Mouse (Mus musculus): Measurements from ENCODE around the gene G6pc3. TPM values are rescaled to one million over a fixed set of nuclear protein-coding genes. Genes with fewer than 3 reads are reported as not detected.

The G6pc3 gene
- polyA plus RNA-seq, 1 experiment from 2014 or later = 29.3 TPM

DNA sequence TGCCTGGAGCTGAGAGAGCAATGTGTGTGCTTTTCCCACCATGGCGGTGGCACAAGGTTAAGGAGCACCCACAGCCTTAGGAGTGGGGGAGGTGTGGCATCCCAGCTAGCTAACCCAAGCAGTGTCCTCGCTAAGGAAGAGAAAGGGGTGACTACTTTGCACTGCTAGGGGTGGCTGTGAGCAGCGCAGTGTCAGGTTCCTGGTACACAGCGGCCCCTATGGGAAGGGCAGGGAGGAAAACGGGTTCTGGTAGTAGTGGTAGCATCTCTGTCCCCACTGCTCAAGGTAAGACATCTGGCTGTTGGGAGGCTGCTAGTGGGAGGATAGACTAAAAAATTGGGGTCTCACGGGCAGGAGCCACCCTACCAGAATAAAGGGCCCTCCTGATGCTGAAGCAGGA lies 8.8 kb downstream of the G6pc3 start:
- Histone ChIP-seq H3K4me3 (ENCODE audit: low read depth, low read length) (no peak overlapping the region), H3K9ac (ENCODE audit: low read depth, low read length) (no peak overlapping the region), H3K36me3 (ENCODE audit: control insufficient read depth, insufficient read depth, low read length) (peaks cover 94% of the 10 kb centered on the region), H3K4me1 (ENCODE audit: control insufficient read depth, insufficient read depth, low read length) (no peaks in the 10 kb centered on the region), H3K27me3 (replicated peaks; ENCODE audit: control insufficient read depth, insufficient read depth, low read length) (no peaks in the 10 kb centered on the region), H3K4me2 (ENCODE audit: low read depth, low read length) (no peak overlapping the region), H3K27ac (replicated peaks; ENCODE audit: low read depth, low read length) (no peak overlapping the region), H3K9me3 (ENCODE audit: control insufficient read depth, low read length) (no peaks in the 10 kb centered on the region)
- ATAC-seq (ENCODE audit: low read depth) (no peak), DNase-seq (ENCODE audit: low spot score) (no peak)
- WGBS = 71% methylated on average over 6 of the region's 6 CpGs

DNA sequence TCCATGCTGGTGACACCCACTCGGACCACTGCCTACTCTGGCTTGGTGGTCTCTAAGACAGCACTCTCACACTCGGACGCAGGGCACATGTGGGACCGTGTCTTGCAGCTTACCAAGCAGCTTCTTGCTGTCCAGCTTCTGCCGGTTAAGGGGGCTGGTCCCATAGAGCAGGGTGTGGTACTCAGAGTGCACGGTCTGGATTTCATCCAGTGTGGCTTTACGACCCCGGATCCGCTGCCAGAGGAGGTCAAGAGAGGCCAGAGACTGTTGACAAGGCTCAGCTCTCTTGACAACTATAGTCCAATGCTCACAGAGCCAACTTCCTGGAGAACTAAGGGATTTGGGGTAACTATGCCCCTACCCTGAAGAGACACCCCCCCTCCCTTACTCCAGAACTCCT lies 10.4 kb downstream of the G6pc3 start:
- 69% methylated on average over 9 of the region's 9 CpGs for WGBS

DNA sequence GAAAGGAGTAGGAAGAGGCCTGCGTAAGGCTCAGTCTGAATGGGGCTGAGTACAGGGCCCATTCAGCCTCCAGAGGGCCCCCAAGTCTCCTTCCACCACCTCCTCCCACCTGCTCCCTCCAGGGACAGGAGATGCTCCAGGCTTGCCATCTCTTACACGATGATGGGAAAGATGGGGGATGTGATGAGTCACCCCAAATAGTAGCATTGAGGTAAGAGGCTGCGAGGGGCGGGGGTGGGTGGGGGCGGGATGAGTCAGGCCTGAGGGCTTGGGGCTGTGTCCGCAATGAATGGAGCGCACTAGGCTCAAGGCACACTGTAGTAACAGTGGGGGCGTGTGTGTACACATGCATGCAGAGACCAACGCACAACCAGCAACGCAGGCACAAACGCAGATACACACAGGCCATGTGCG lies 12.0 kb downstream of the G6pc3 start:
- Histone ChIP-seq H3K9me3 (ENCODE audit: control insufficient read depth, low read length) (no peaks in the 10 kb centered on the region), H3K36me3 (ENCODE audit: control insufficient read depth, insufficient read depth, low read length) (peaks cover 98% of the 10 kb centered on the region), H3K27me3 (replicated peaks; ENCODE audit: control insufficient read depth, insufficient read depth, low read length) (no peaks in the 10 kb centered on the region), H3K4me1 (ENCODE audit: control insufficient read depth, insufficient read depth, low read length) (no peaks in the 10 kb centered on the region), H3K4me3 (ENCODE audit: low read depth, low read length) (no peak overlapping the region), H3K9ac (ENCODE audit: low read depth, low read length) (no peak overlapping the region), H3K27ac (replicated peaks; ENCODE audit: low read depth, low read length) (no peak overlapping the region), H3K4me2 (ENCODE audit: low read depth, low read length) (no peak overlapping the region)
- 74% methylated on average over 12 of the region's 12 CpGs for WGBS
- ATAC-seq (ENCODE audit: low read depth) = 0 out of 2 replicates have a peak, but pooled peaks have one; percentile 24
- DNase-seq (ENCODE audit: low spot score) = peak; percentile 46

More for the DNA sequence above, 10.4 kb downstream of the G6pc3 start:
- no peak overlapping the region for H3K27ac ChIP-seq (replicated peaks; ENCODE audit: low read depth, low read length)
- ATAC-seq (ENCODE audit: low read depth) = no peak
- H3K4me1 ChIP-seq (ENCODE audit: control insufficient read depth, insufficient read depth, low read length) = no peaks in the 10 kb centered on the region
- H3K4me2 ChIP-seq (ENCODE audit: low read depth, low read length) = no peak overlapping the region
- no peak overlapping the region for H3K9ac ChIP-seq (ENCODE audit: low read depth, low read length)
- no peaks in the 10 kb centered on the region for H3K9me3 ChIP-seq (ENCODE audit: control insufficient read depth, low read length)
- H3K27me3 ChIP-seq (replicated peaks; ENCODE audit: control insufficient read depth, insufficient read depth, low read length) = no peaks in the 10 kb centered on the region
- H3K36me3 ChIP-seq (ENCODE audit: control insufficient read depth, insufficient read depth, low read length) = peaks cover 98% of the 10 kb centered on the region
- H3K4me3 ChIP-seq (ENCODE audit: low read depth, low read length) = no peak overlapping the region
- DNase-seq (ENCODE audit: low spot score) = no peak

DNA sequence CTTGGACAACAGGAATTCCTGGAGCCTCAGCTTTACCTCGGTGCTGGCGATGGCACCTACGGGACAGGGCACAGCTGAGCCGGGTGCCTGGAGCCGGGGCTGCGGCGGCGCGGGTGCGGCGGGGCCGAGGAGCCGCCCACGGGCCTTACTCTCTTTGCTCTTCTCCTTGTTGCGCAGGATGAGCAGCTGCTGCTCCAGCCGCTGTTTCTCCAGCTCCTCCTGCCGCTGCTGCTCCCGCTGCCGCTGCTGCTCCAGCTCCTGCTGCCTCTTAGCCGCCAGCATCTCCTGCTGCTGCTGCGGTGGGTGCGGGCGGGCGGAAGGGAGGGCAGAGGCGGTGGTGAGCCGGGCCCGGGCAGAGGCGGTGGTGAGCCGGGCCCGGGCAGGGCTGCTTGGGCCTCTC lies 17.1 kb downstream of the G6pc3 start:
- H3K27me3 ChIP-seq (replicated peaks; ENCODE audit: control insufficient read depth, insufficient read depth, low read length) = no peaks in the 10 kb centered on the region
- H3K4me1 ChIP-seq (ENCODE audit: control insufficient read depth, insufficient read depth, low read length) = peaks cover 17% of the 10 kb centered on the region
- H3K9ac ChIP-seq (ENCODE audit: low read depth, low read length) = peak overlapping the region; percentile 1; the same call in 1 of the 2 replicates
- H3K36me3 ChIP-seq (ENCODE audit: control insufficient read depth, insufficient read depth, low read length) = peaks cover 51% of the 10 kb centered on the region
- H3K9me3 ChIP-seq (ENCODE audit: control insufficient read depth, low read length) = no peaks in the 10 kb centered on the region
- no peak overlapping the region for H3K4me2 ChIP-seq (ENCODE audit: low read depth, low read length)
- peak; percentile 30 for DNase-seq (ENCODE audit: low spot score)
- no peak overlapping the region for H3K4me3 ChIP-seq (ENCODE audit: low read depth, low read length)
- no peak overlapping the region for H3K27ac ChIP-seq (replicated peaks; ENCODE audit: low read depth, low read length)
- 65% methylated on average over 25 of the region's 30 CpGs for WGBS
- ATAC-seq (ENCODE audit: low read depth) = no peak

DNA sequence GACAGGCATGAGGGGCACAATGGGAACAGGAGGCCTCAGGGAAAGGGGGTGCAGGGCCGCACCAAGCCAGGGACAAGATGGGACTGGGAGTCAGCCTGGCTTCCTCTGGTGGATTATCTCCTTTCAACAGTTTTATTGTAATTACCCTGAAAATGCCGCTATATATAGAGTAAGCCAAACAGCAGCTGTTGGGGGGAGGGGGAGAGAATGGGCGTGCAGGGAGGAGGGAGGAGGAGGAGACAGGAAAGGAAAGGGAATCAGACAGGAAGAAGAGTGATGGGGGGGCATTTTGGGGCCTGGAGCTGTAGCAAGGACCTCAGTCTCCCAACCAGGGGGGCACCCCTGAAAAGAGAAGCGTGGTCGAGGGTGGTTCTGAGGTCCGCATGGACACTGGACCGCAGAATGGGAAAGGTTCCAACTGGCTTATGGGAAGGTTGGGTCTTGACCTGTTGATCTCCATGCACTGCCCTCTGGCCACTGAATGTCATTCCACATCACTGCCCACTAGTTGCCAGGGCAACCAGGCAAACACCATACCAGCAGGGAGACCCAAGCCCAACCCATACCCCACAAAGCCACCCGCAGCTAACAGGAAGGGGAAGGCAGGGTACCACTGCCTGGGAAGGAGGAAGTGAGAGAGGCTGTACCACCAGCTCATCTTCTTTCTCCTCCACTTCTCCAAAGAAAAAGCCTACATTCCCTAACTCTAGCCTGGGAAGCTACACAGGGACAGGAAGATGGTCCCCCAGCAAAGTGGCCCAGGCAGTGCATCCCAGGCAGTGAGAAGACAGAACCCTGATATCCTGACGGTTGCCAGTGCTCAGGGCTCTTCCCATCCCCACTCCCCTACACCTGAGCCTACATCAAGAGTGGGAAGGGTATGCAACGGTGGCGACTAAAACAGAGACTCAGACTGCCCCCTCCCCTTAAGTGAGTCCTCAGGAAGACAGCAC lies 18.7 kb downstream of the G6pc3 start:
- peak overlapping the region; percentile 8 for H3K4me2 ChIP-seq (ENCODE audit: low read depth, low read length)
- H3K4me1 ChIP-seq (ENCODE audit: control insufficient read depth, insufficient read depth, low read length) = peaks cover 26% of the 10 kb centered on the region
- H3K27ac ChIP-seq (replicated peaks; ENCODE audit: low read depth, low read length) = peak overlapping the region; percentile 45
- no peak overlapping the region for H3K9ac ChIP-seq (ENCODE audit: low read depth, low read length)
- no peaks in the 10 kb centered on the region for H3K27me3 ChIP-seq (replicated peaks; ENCODE audit: control insufficient read depth, insufficient read depth, low read length)
- H3K4me3 ChIP-seq (ENCODE audit: low read depth, low read length) = no peak overlapping the region
- 38% methylated on average over 10 of the region's 11 CpGs for WGBS
- DNase-seq (ENCODE audit: low spot score) (peak; percentile 82), ATAC-seq (ENCODE audit: low read depth) (peak; percentile 42; the same call in 1 of the 2 replicates)
- peaks cover 35% of the 10 kb centered on the region for H3K36me3 ChIP-seq (ENCODE audit: control insufficient read depth, insufficient read depth, low read length)
- no peaks in the 10 kb centered on the region for H3K9me3 ChIP-seq (ENCODE audit: control insufficient read depth, low read length)

DNA sequence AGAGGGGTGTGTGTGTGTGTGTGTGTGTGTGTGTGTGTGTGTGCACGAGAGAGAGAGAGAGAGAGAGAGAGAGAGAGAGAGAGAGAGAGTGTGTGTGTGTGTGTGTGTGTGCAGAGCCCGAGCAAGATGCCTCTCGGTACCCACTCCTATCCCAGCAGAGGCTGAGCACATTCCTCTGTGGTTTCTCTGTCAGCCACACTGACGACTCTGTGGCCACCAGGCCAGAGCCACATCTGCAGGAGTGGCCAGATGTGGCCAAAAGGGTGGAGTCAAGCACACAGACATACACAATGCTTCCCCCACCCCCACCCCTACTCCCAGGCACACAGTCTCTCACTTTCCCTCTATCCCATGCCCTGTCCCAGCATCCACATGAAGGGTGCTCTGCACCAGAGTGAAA lies 19.4 kb downstream of the G6pc3 start:
- Histone ChIP-seq H3K9ac (ENCODE audit: low read depth, low read length) (no peak overlapping the region), H3K27ac (replicated peaks; ENCODE audit: low read depth, low read length) (peak overlapping the region; percentile 67), H3K4me2 (ENCODE audit: low read depth, low read length) (no peak overlapping the region), H3K36me3 (ENCODE audit: control insufficient read depth, insufficient read depth, low read length) (peaks cover 29% of the 10 kb centered on the region), H3K9me3 (ENCODE audit: control insufficient read depth, low read length) (no peaks in the 10 kb centered on the region), H3K27me3 (replicated peaks; ENCODE audit: control insufficient read depth, insufficient read depth, low read length) (no peaks in the 10 kb centered on the region), H3K4me1 (ENCODE audit: control insufficient read depth, insufficient read depth, low read length) (peaks cover 26% of the 10 kb centered on the region), H3K4me3 (ENCODE audit: low read depth, low read length) (no peak overlapping the region)
- ATAC-seq (ENCODE audit: low read depth) = peak; percentile 24; the same call in 1 of the 2 replicates
- 0% methylated on average over 3 of the region's 4 CpGs for WGBS
- peak; percentile 58 for DNase-seq (ENCODE audit: low spot score)

DNA sequence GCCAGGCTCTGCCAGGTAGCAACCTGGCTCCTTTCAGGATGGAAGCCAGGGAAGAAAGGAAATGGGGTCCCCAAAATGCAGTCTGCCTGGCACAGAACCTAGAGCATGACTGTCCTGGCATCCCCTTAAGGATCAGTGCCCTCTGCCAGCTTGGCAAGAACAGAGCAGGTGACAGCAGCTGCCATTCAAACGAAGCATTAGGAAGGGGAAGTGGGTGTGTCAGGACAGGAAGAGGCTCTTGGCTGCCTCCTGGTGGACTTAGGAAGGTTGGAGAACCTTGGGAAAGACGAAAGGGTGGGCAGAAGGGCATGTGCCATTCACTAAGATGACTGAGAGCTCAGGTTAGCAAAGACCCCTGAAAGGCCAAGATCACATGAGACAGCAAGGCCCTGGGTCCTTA lies 20.3 kb downstream of the G6pc3 start:
- Histone ChIP-seq H3K36me3 (ENCODE audit: control insufficient read depth, insufficient read depth, low read length) (peaks cover 20% of the 10 kb centered on the region), H3K4me1 (ENCODE audit: control insufficient read depth, insufficient read depth, low read length) (peaks cover 32% of the 10 kb centered on the region), H3K27me3 (replicated peaks; ENCODE audit: control insufficient read depth, insufficient read depth, low read length) (no peaks in the 10 kb centered on the region), H3K9ac (ENCODE audit: low read depth, low read length) (no peak overlapping the region), H3K4me3 (ENCODE audit: low read depth, low read length) (no peak overlapping the region), H3K27ac (replicated peaks; ENCODE audit: low read depth, low read length) (no peak overlapping the region), H3K9me3 (ENCODE audit: control insufficient read depth, low read length) (no peaks in the 10 kb centered on the region), H3K4me2 (ENCODE audit: low read depth, low read length) (no peak overlapping the region)
- 37% methylated on average over 2 of the region's 2 CpGs for WGBS
- ATAC-seq (ENCODE audit: low read depth) = no peak
- no peak for DNase-seq (ENCODE audit: low spot score)

DNA sequence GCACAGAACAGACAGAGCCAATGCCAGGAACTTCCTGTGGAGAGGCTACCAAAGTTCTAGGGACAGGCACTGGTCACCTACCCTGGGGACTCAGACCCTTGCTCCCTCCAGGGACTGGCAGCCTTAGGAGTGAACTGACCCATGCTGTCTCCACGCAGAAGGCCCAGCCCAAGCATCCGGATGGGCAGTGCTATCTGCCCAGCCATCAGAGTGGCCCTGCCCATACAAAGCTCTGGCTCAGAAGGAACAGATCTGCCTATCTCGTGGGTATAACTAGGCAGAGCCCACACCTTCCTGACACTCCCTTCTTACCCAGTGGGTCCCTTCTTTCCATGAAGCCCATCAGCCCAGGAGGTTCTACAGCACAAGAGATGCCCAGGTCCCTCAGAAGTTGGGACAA lies 20.8 kb downstream of the G6pc3 start:
- H3K27ac ChIP-seq (replicated peaks; ENCODE audit: low read depth, low read length) = no peak overlapping the region
- peaks cover 15% of the 10 kb centered on the region for H3K36me3 ChIP-seq (ENCODE audit: control insufficient read depth, insufficient read depth, low read length)
- H3K4me2 ChIP-seq (ENCODE audit: low read depth, low read length) = no peak overlapping the region
- no peak for DNase-seq (ENCODE audit: low spot score)
- no peak for ATAC-seq (ENCODE audit: low read depth)
- H3K9me3 ChIP-seq (ENCODE audit: control insufficient read depth, low read length) = no peaks in the 10 kb centered on the region
- peaks cover 37% of the 10 kb centered on the region for H3K4me1 ChIP-seq (ENCODE audit: control insufficient read depth, insufficient read depth, low read length)
- no peak overlapping the region for H3K4me3 ChIP-seq (ENCODE audit: low read depth, low read length)
- no peak overlapping the region for H3K9ac ChIP-seq (ENCODE audit: low read depth, low read length)
- WGBS = 88% methylated on average over 3 of the region's 3 CpGs
- no peaks in the 10 kb centered on the region for H3K27me3 ChIP-seq (replicated peaks; ENCODE audit: control insufficient read depth, insufficient read depth, low read length)
